Mouse (Mus musculus) skeletal muscle tissue, adult 2 months (tissue): Measurements from ENCODE around the gene Sema6d.

Experiments used
- DNase-seq: peaks from one replicate; pipeline ENCODE4 v3.0.0-alpha.2; 2012; ENCODE audit warnings: low read depth, low spot score

Sema6d gene

DNA sequence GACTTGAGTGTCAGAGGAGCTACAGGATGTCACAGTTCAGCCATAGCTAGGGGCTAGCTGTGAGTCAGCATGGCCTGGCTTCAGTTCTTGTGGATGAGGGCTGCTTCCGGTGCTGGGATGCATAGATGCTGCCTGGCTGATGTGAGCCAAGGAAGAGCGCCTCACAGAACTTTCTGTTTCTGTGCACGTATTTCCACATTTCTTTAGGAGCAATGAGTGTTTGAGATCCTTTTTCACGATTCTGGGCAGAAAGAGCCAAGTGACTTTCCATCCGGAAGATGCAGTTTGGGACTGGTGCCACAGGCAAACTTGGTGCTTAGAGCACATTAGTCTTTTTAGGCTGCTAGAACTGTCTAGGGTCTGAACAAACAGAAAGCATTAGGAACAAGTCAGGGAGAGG, 561.4 kb downstream of the Sema6d start:
- DNase-seq: peak; percentile 34

DNA sequence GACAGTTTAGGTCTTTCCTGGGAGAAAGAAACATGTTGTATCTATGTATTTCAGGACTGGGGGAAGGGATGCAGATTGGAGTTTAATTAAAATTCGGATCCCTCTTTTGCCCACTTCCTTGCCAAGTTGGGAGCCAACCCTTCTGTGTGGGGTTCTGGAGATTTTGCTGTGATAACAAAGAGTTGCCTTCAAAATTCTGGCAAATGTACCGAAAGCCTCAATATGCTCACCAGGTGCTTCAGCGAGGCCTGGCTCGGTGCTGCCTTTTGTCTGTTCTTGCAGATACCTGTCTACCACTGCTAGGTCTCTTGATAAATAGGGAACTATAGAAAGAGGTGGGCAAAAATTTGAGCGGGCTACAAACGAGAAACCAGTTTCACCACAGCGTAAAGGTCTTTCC, 563.4 kb downstream of the Sema6d start:
- no peak for DNase-seq

DNA sequence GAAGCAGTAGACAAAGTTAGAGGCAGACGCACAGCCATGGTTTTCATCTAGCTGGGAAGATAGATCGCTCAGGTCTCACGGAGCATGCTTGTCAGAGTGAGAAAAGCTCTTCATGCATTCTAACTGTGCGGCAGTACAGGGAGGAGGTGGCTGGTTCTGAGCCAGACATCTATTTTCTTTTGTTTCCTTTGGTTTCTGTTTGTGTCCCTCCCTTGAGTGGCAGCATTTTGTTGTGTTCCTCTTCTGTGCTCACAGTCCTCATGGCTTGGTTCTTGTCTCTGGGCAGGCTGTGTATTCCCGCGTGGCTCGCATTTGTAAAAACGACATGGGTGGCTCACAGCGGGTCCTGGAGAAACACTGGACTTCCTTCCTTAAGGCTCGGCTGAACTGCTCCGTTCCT, 567.6 kb downstream of the Sema6d start:
- DNase-seq: no peak

DNA sequence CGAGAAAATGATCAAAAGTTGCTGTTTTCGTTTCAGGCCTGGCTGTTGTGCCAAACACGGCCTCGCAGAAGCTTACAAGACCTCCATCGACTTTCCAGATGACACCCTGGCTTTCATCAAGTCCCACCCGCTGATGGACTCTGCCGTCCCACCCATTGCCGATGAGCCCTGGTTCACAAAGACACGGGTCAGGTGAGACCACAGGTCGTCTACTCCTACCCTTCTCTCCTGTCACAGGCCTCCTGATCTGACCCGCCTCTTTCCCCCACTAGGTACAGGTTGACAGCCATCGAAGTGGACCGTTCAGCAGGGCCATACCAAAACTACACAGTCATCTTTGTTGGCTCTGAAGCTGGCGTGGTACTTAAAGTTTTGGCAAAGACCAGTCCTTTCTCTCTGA, 568.6 kb downstream of the Sema6d start:
- DNase-seq: no peak

DNA sequence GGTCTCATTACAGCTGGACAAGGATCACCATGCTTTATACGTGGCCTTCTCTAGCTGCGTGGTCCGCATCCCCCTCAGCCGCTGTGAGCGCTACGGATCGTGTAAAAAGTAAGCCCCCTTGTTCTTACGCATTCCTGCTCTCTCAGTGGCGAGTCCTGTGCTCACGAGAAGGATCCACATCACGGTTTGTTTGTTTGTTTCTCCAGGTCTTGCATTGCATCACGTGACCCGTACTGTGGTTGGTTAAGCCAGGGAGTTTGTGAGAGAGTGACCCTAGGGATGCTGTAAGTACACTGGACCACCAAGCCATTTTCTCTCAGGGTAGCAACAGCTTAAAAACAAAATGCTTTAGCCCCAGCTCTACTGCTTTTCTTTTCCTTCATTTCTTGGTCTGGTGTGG, 569.8 kb downstream of the Sema6d start:
- DNase-seq: no peak

DNA sequence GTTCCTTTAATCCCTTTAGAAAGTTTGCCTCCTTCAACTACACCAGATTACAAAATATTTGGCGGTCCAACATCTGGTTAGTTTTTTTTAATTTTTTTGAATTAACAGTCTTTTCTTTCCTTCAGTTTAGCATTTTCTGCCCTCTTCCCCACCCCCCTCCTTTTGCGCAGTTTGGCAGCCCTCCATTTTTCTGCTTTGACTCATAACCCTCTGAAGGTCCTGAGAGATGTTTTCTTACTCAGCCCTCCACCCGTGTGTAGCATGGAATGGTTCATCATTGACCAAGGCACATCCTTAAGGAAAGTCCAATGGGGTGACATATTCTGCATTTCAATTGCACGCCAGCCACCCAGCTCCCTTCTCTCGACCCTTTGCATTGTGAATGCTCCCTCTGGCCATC, 570.9 kb downstream of the Sema6d start:
- no peak for DNase-seq

DNA sequence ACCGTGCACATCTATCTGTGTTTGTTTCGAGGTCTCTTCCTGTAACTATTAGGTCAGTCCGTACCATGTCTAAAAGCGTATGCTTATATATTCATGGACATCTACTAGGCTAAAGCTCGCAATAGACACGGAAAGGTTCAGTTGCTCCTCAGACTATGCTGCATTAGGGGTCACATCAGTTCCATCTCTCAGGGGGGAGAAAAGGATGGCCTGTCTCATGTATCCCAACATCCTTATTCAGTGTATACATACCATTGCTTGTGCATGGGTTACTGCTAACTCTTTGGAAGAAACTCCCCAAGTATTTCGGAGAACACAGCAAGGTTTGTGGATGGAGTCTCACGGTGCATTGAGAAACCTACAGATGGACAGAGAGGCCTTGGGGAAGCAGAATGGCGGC, 571.5 kb downstream of the Sema6d start:
- DNase-seq: no peak

DNA sequence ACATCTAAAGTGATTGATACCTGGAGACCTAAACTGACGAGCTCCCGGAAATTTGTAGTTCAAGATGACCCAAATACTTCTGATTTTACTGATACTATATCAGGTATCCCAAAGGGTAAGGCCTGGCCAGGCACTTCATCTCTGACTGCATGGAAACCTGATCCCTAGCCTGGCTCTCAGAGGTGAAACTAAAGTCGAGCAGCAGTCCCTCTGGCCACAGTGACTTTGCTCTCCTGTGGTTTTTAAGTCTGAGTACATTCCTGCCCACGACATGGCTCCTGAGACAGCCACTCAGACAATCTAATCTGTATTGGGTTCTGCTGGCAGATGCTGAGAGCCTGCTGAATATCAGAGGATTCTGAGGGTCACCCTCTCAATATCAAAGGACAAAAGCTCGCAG, 572.5 kb downstream of the Sema6d start:
- peak; percentile 57 for DNase-seq

DNA sequence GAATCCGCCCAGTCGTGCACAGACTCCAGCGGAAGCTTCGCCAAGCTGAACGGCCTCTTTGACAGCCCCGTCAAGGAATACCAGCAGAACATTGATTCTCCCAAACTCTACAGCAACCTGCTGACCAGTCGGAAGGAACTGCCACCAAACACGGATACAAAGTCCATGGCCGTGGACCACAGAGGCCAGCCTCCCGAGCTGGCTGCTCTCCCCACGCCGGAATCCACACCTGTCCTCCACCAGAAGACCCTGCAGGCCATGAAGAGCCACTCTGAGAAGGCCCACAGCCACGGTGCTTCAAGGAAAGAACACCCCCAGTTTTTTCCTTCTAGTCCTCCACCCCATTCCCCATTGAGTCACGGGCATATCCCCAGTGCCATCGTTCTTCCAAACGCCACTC, 574.4 kb downstream of the Sema6d start:
- no peak for DNase-seq

DNA sequence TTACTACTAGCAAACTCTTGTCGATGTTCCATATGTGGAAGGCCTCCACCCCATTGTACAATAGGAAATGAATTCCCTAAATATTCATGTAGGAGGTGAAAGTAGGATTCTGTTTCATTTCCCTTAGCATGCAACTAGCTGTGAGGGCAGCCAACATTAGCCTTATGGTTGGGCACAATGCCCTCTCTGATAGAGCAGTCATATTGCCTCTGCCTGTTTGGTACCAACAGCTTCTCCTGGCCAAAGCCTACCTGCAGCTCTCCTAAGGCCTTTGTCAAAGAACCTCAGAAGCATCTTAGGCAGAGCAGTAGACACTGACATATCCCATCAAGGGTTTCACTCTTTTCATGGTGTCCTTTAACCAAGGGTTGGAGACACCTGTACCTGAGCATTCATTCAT, 578.7 kb downstream of the Sema6d start:
- DNase-seq: no peak

DNA sequence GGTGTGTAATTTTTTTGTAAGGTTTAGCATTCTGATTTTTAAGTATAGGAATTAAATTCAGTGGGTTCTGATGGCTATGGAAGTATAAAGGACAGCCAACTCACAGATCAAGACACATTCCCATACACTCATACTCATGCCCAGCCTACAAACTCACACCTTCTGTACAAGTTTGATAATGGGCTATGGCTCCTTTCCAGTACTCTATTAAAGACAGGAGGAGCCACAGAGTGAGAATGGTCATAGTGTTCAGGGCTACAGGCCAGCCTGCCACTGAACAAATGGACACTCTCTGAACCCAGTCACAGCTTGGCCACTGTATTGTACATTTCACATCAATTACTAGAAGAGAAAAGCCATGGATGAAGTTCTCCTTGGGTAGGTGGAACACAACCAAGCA, 583.3 kb downstream of the Sema6d start:
- DNase-seq: no peak

DNA sequence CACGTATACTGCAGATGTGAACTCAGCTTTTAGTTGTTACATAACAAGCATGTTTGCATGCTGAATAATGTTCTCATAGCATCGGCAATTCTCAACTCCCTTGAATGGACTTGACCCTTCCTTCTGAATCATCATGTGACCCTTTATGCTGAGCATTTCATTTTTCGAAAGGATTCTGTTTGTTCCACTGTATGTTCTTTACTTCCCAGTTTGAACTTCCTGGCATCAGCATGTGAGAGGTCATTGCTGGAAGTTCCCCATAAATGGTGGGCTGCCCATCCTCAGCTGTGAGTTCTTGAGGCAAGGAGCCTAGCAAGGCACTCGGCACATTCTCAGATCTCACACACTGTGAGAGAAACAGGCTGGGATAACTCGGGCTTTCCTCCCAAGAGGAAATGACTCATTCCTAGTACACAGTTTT, 594.7 kb downstream of the Sema6d start:
- DNase-seq: peak; percentile 65

DNA sequence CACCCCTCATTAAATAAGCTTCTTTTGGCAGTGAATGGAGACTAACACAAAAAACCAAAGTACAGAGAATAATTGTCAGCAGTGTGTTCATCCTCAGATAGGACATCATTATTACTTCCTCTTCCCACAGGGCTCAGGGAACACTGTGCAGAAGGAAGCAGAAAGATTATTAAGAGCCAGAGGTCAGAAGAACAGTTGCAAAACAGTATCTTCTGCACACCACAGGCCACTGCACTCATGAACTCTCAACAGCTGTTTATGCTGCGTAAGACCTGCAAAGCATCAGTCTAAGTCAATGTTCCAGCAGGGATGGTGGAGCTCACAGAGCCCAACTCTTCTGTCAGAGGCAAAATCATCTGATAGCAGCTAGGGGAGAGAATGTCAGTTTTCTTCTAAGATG, 600.6 kb downstream of the Sema6d start:
- DNase-seq: peak; percentile 13

DNA sequence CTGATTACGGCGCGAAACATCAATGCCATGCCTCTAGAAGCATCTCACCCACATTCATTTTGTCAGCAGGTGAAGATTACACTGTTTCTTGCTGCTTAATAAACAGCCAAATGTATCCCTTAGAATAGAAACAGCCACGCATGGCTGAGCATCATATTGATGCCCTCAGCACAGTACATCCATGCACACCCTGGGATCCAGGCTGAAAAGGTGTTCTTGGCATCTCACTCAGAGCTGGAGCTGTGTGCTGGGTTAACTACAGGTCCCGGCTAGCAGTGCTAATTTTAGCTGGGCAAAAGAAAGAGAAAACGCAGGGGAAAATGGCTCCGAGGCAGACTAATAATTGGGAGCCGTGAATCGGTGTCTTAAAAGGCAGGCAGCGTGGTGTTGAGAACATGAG, 612.9 kb downstream of the Sema6d start:
- DNase-seq: no peak

DNA sequence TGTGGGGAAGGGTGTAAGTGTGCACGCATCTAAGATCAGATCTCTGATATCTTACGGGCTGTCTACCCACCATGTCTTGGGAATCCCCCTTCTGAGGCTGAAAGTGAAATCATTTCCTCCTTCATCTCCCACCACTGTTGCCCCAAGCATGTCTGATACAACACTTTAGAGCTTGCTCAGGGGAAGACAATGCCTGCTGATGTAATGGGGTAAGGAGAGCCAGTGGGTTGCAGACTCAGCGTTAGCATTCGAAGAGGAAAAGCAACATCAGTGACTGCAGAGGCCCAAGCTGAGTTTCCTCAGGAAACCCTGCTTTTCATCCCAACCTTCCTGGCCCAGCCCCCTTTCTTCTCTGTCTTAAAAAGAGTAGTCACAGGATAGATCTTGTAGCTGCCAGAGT, 615.2 kb downstream of the Sema6d start:
- no peak for DNase-seq

DNA sequence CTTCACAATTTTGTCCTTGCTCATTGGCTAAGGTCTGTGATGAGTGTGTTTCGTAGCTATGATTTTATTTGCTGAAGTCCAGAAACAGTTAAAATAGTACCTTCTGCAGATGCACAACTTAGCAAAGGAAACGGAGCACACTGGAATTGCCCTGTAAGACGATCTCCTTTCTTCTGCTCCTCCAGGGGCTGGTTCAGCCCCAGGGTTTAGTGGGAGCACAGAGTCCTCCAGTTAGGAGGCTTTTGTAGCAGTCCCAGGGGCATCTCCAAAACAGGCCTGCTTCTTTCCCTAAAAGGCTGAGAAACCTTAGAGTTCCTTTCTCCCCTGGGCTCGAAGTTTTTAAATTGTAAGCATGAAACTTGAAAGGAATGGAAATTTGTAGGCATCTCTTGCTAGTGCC, 616.0 kb downstream of the Sema6d start:
- DNase-seq: no peak

DNA sequence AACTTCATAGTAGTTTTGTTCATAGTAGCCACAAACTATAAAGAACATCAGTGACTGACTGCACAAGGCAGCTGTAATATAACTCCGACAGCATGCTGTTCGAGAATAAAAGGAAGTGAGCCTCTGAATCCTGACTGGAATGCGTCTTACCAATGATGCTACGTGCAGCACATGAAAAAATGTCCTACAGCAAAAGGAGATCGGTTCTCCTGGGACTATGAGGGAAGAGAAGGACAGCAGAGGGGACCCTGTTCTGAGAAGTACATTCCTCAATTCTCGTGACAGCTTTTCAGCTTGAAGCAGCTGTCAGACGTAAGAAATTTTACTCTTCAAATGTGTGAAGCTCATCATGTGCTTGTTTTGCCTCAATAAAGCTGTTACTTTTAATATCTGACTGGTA, 617.1 kb downstream of the Sema6d start:
- no peak for DNase-seq
